Mouse (Mus musculus): Measurements from ENCODE around the gene St3gal3.
A peak's percentile ranks its signal among the peaks of the same experiment; 100 is the strongest.

- TF ChIP-seq CTCF (IDR thresholded peaks at IDR 0.05; ENCODE audit: low read depth), result 0 out of 2 replicates have a peak, but pooled peaks have one; percentile 9
- TF ChIP-seq EP300 (IDR thresholded peaks at IDR 0.05; ENCODE audit: low read depth), result no peak
These were observed at the start of gene St3gal3 for GRCm38 (mm10) chr4:118134485-118135365.
